21 mouse cellular contexts compared by ENCODE assay signal in genomic region chr4:52411587-52411986, GRCm38 (mm10). TPM values are rescaled to one million over a fixed set of nuclear protein-coding genes. Genes with fewer than 3 reads are reported as not detected.
A peak's percentile ranks its signal among the peaks of the same experiment; 100 is the strongest.
DNase-seq lines count a peak whose midpoint lies in the region; ATAC-seq and TF ChIP-seq lines count a peak whose summit lies in the region.
"Had no signal": no experiment of that assay in that cellular context is flagged by ENCODE, and none has a peak within 500 bp of the region (broad histone marks: within the 10 kb centered on the region; RNA-seq: fewer than 3 reads in every experiment).

No protein-coding gene starts in this region.

- no peaks in the 10 kb centered on the region for H3K9me3 ChIP-seq in CH12.LX (replicated peaks; ENCODE audit: low read length)
- H3K9me3 ChIP-seq in liver, postnatal 0 days (ENCODE audit: low read length): no peaks in the 10 kb centered on the region
- H3K9me3 ChIP-seq: embryonic facial prominence, embryonic 10.5 days; embryonic facial prominence, embryonic 12.5 days; forebrain, embryonic 13.5 days; forebrain, embryonic 15.5 days had no signal

- dilution Hi-C loops in CH12.LX (cut with MboI; ENCODE audit: extremely low pct_ligation_motif_present, extremely low pct_unique_long_range_greater_than_20kb, low sequenced_read_pairs): no loop called here

- no peak for TF ChIP-seq POLR2A in CH12.LX (IDR thresholded peaks at IDR 0.05; ENCODE audit: low read depth, low read length)

- in situ Hi-C loops in CH12.LX (cut with MboI; ENCODE audit: low pct_ligation_motif_present, low pct_unique_long_range_greater_than_20kb, low sequenced_read_pairs): no loop called here

- DNase-seq in CH12.LX (ENCODE audit: extremely low read depth) (no peak), MEL-GATA-1-ER (ENCODE audit: extremely low read depth, low read depth) (peak; percentile 54)
- DNase-seq in liver, postnatal 0 days: no peak
- no peak for DNase-seq in cerebellum, postnatal 14 days
- no peak for DNase-seq in urinary bladder, postnatal 25 days (ENCODE audit: low spot score)
- DNase-seq: adrenal gland, adult 2 months; adrenal gland, postnatal 10 days; adrenal gland, postnatal 25 days; B cell, adult 2 months; cerebellum, adult 11 months; cerebellum, adult 18-20 months; cerebellum, adult 8-10 months; cerebellum, adult 9-11 months; cerebellum, postnatal 25 days; forebrain, postnatal 0 days had no signal

- no peaks in the 10 kb centered on the region for H3K4me1 ChIP-seq in CH12.LX (ENCODE audit: control insufficient read depth in 1 of 2, insufficient read depth in 2 of 2)
- H3K4me1 ChIP-seq in liver, postnatal 0 days (ENCODE audit: insufficient read depth): no peaks in the 10 kb centered on the region
- H3K4me1 ChIP-seq: embryonic facial prominence, embryonic 10.5 days; embryonic facial prominence, embryonic 12.5 days; forebrain, embryonic 13.5 days; forebrain, embryonic 15.5 days had no signal

- ATAC-seq in megakaryocyte-erythroid progenitor cell, adult 5-6 weeks (replicated peaks; ENCODE audit: low FRiP score, low TSS enrichment, poor library complexity, severe bottlenecking): peak; percentile 82
- ATAC-seq in liver, postnatal 0 days: no peak
- ATAC-seq: CD4-positive, CD25-positive, alpha-beta regulatory T cell, adult 4 months; forebrain, embryonic 13.5 days; forebrain, embryonic 15.5 days; forebrain, postnatal 0 days had no signal

- H3K36me3 ChIP-seq in CH12.LX (replicated peaks in 1 of 2; ENCODE audit: control insufficient read depth in 1 of 2, insufficient read depth in 1 of 2, low read length in 1 of 2): no peaks in the 10 kb centered on the region
- H3K36me3 ChIP-seq in liver, postnatal 0 days (replicated peaks; ENCODE audit: insufficient read depth, low read length): no peaks in the 10 kb centered on the region
- H3K36me3 ChIP-seq: embryonic facial prominence, embryonic 10.5 days; embryonic facial prominence, embryonic 12.5 days; forebrain, embryonic 15.5 days had no signal

- 54% methylated on average over 2 of the region's 2 CpGs for WGBS in liver, postnatal 0 days (ENCODE audit: insufficient replicate concordance)

- peak overlapping the region; percentile 31; the same call in 1 of the 2 replicates for H3K4me2 ChIP-seq in CH12.LX (ENCODE audit: insufficient read depth, low read depth, poor library complexity, severe bottlenecking)
- H3K4me2 ChIP-seq in liver, postnatal 0 days (ENCODE audit: low read depth, low read length): no peak overlapping the region
- H3K4me2 ChIP-seq: embryonic facial prominence, embryonic 12.5 days; forebrain, embryonic 13.5 days; forebrain, embryonic 15.5 days had no signal

- no peak for TF ChIP-seq RAD21 in CH12.LX (IDR thresholded peaks at IDR 0.05; ENCODE audit: low read depth, low read length)

- H3K27me3 ChIP-seq in CH12.LX (replicated peaks): peaks cover 2% of the 10 kb centered on the region
- H3K27me3 ChIP-seq in liver, postnatal 0 days (ENCODE audit: insufficient read depth, low read length): no peaks in the 10 kb centered on the region
- H3K27me3 ChIP-seq: embryonic facial prominence, embryonic 12.5 days; forebrain, embryonic 13.5 days; forebrain, embryonic 15.5 days had no signal

- no peak overlapping the region for H3K27ac ChIP-seq in CH12.LX (ENCODE audit: insufficient read depth, low read depth)
- H3K27ac ChIP-seq in liver, postnatal 0 days (ENCODE audit: low read depth): no peak overlapping the region
- H3K27ac ChIP-seq: embryonic facial prominence, embryonic 10.5 days; embryonic facial prominence, embryonic 12.5 days; forebrain, embryonic 13.5 days; forebrain, embryonic 15.5 days had no signal

- no peak overlapping the region for H3K4me3 ChIP-seq in CH12.LX (replicated peaks in 1 of 3; ENCODE audit: low read depth in 2 of 3, low read length in 2 of 3, poor library complexity in 1 of 3)
- H3K4me3 ChIP-seq in liver, postnatal 0 days (ENCODE audit: low read depth, low read length): no peak overlapping the region
- H3K4me3 ChIP-seq: embryonic facial prominence, embryonic 10.5 days; embryonic facial prominence, embryonic 12.5 days; forebrain, embryonic 13.5 days; forebrain, embryonic 15.5 days had no signal

- no peak for TF ChIP-seq EP300 in CH12.LX (IDR thresholded peaks at IDR 0.05; ENCODE audit: low read length)
- no peak for TF ChIP-seq EP300 in liver, postnatal 0 days (IDR thresholded peaks at IDR 0.05; ENCODE audit: low read depth)

- no peak for TF ChIP-seq CTCF in CH12.LX (conservative IDR thresholded peaks at IDR 0.05 in 1 of 2, IDR thresholded peaks at IDR 0.05 in 1 of 2; ENCODE audit: low read depth in 2 of 2, low read length in 2 of 2)
- TF ChIP-seq CTCF in liver, postnatal 0 days (IDR thresholded peaks at IDR 0.05; ENCODE audit: low read depth): no peak

- no peak overlapping the region for H3K9ac ChIP-seq in CH12.LX (ENCODE audit: insufficient read depth, low read depth)
- no peak overlapping the region for H3K9ac ChIP-seq in liver, postnatal 0 days (replicated peaks)
- H3K9ac ChIP-seq: embryonic facial prominence, embryonic 12.5 days; forebrain, embryonic 13.5 days; forebrain, embryonic 15.5 days; forebrain, postnatal 0 days had no signal

- no peaks in the 10 kb centered on the region for H3K79me2 ChIP-seq in CH12.LX (replicated peaks; ENCODE audit: control insufficient read depth, extremely low read depth, insufficient read depth, poor library complexity, severe bottlenecking)

TF ChIP-seq in CH12.LX, 34 proteins besides CTCF, POLR2A, EP300 and RAD21:
- no peak for TF ChIP-seq ETS1 (conservative IDR thresholded peaks at IDR 0.05; ENCODE audit: low read depth, low read length)
- no peak for TF ChIP-seq ZC3H11A (IDR thresholded peaks at IDR 0.05; ENCODE audit: low read depth, low read length)
- TF ChIP-seq RCOR1 (conservative IDR thresholded peaks at IDR 0.05; ENCODE audit: low read depth, low read length): no peak
- TF ChIP-seq POLR2AphosphoS2 (IDR thresholded peaks at IDR 0.05; ENCODE audit: low read depth, low read length): no peak
- TF ChIP-seq KAT2A (IDR thresholded peaks at IDR 0.05; ENCODE audit: insufficient replicate concordance, low read length): no peak
- no peak for TF ChIP-seq SMC3 (IDR thresholded peaks at IDR 0.05; ENCODE audit: low read depth, low read length)
- no peak for TF ChIP-seq MAFK (IDR thresholded peaks at IDR 0.05; ENCODE audit: insufficient replicate concordance, low read length)
- no peak for TF ChIP-seq ZMIZ1 (IDR thresholded peaks at IDR 0.05; ENCODE audit: low read depth, low read length)

RNA-seq across cellular contexts. Expression of gene Smc2, which starts 27.5 kb away (rescaled TPM):
- 59.8 and 60.3 TPM in 2 replicates for total RNA-seq in CH12.LX (2012; rRNA removed)
- 79.7 and 93.0 TPM in 2 replicates for total RNA-seq in CH12.LX (2014; rRNA removed)
- polyA plus RNA-seq in CH12.LX (2012; ENCODE audit: insufficient read length, low read depth): 69.4 and 71.0 TPM in 2 replicates
- total RNA-seq in megakaryocyte-erythroid progenitor cell, adult 5-6 weeks (2014; fragmentation: Nextera tagmentation): 82.2 and 107 TPM in 2 replicates
- 221 and 224 TPM in 2 replicates for total RNA-seq in megakaryocyte-erythroid progenitor cell, adult 5-6 weeks (2017)
- polyA plus RNA-seq in liver, postnatal 0 days (2015; fragmentation: Nextera tagmentation; extraction: Ambion mirVana): 103 and 108 TPM in 2 replicates
